10 mouse cellular contexts compared by ENCODE assay signal in genomic region chr13:113409941-113410340, GRCm38 (mm10).
A peak's percentile ranks its signal among the peaks of the same experiment; 100 is the strongest.
DNase-seq lines count a peak whose midpoint lies in the region; ATAC-seq lines count a peak whose summit lies in the region.
"Had no signal": no experiment of that assay in that cellular context is flagged by ENCODE, and none has a peak within 500 bp of the region (broad histone marks: within the 10 kb centered on the region; RNA-seq: fewer than 3 reads in every experiment).

No protein-coding gene starts in this region.

- no peak for ATAC-seq in midbrain, embryonic 15.5 days (replicated peaks)
- peak; percentile 91 for ATAC-seq in forebrain, embryonic 15.5 days (replicated peaks)
- ATAC-seq in midbrain, embryonic 16.5 days, result peak; percentile 51; the same call in 1 of the 2 replicates
- no peak for ATAC-seq in inflammation-experienced regulatory T-cells, adult 6 months
- ATAC-seq: Patski had no signal

- H3K27me3 ChIP-seq in midbrain, embryonic 10.5 days (ENCODE audit: low read depth, poor library complexity, severe bottlenecking), result no peaks in the 10 kb centered on the region
- H3K27me3 ChIP-seq in midbrain, embryonic 15.5 days (replicated peaks), result no peaks in the 10 kb centered on the region
- H3K27me3 ChIP-seq in forebrain, embryonic 15.5 days, result no peaks in the 10 kb centered on the region
- H3K27me3 ChIP-seq in midbrain, embryonic 16.5 days (ENCODE audit: control insufficient read depth, insufficient read depth, low read depth, low read length), result no peaks in the 10 kb centered on the region
- H3K27me3 ChIP-seq: heart, embryonic 15.5 days; Patski had no signal

- H3K9me3 ChIP-seq in midbrain, embryonic 10.5 days (replicated peaks), result no peaks in the 10 kb centered on the region
- no peaks in the 10 kb centered on the region for H3K9me3 ChIP-seq in midbrain, embryonic 15.5 days
- H3K9me3 ChIP-seq in forebrain, embryonic 15.5 days, result no peaks in the 10 kb centered on the region
- H3K9me3 ChIP-seq in midbrain, embryonic 16.5 days (replicated peaks; ENCODE audit: control insufficient read depth, low read length, poor library complexity, severe bottlenecking), result no peaks in the 10 kb centered on the region
- H3K9me3 ChIP-seq: heart, embryonic 15.5 days had no signal

- H3K9ac ChIP-seq in midbrain, embryonic 15.5 days, result no peak overlapping the region
- H3K9ac ChIP-seq in forebrain, embryonic 15.5 days (replicated peaks), result no peak overlapping the region
- H3K9ac ChIP-seq in midbrain, embryonic 16.5 days (ENCODE audit: low read depth, low read length), result no peak overlapping the region
- H3K9ac ChIP-seq: heart, embryonic 15.5 days had no signal

- 47% methylated on average over 12 of the region's 12 CpGs for WGBS in midbrain, embryonic 10.5 days
- 50% methylated on average over 12 of the region's 12 CpGs for WGBS in midbrain, embryonic 15.5 days
- WGBS in forebrain, embryonic 15.5 days, result 53% methylated on average over 12 of the region's 12 CpGs
- 40% methylated on average over 12 of the region's 12 CpGs for WGBS in midbrain, embryonic 16.5 days

- no peak overlapping the region for H3K4me3 ChIP-seq in midbrain, embryonic 10.5 days
- H3K4me3 ChIP-seq in midbrain, embryonic 15.5 days, result no peak overlapping the region
- no peak overlapping the region for H3K4me3 ChIP-seq in forebrain, embryonic 15.5 days
- no peak overlapping the region for H3K4me3 ChIP-seq in midbrain, embryonic 16.5 days (ENCODE audit: low read depth, low read length)
- H3K4me3 ChIP-seq: heart, embryonic 15.5 days had no signal

- H3K4me1 ChIP-seq in midbrain, embryonic 10.5 days, result peaks cover 8% of the 10 kb centered on the region
- H3K4me1 ChIP-seq in midbrain, embryonic 15.5 days, result no peaks in the 10 kb centered on the region
- 0 out of 2 replicates have a peak, but pooled peaks cover 4% of the 10 kb centered on the region for H3K4me1 ChIP-seq in forebrain, embryonic 15.5 days
- H3K4me1 ChIP-seq in midbrain, embryonic 16.5 days (ENCODE audit: control insufficient read depth, insufficient read depth, low read length), result peaks cover 2% of the 10 kb centered on the region; the same call in 1 of the 2 replicates
- H3K4me1 ChIP-seq: heart, embryonic 15.5 days had no signal

- no peak overlapping the region for H3K27ac ChIP-seq in midbrain, embryonic 10.5 days (replicated peaks)
- no peak overlapping the region for H3K27ac ChIP-seq in midbrain, embryonic 15.5 days
- H3K27ac ChIP-seq in forebrain, embryonic 15.5 days (replicated peaks), result peak overlapping the region; percentile 64
- H3K27ac ChIP-seq in midbrain, embryonic 16.5 days (ENCODE audit: low read length), result no peak overlapping the region
- H3K27ac ChIP-seq: heart, embryonic 15.5 days had no signal

- H3K36me3 ChIP-seq in midbrain, embryonic 10.5 days, result no peaks in the 10 kb centered on the region
- no peaks in the 10 kb centered on the region for H3K36me3 ChIP-seq in midbrain, embryonic 15.5 days (replicated peaks)
- H3K36me3 ChIP-seq in forebrain, embryonic 15.5 days, result no peaks in the 10 kb centered on the region
- H3K36me3 ChIP-seq in midbrain, embryonic 16.5 days (ENCODE audit: control insufficient read depth, insufficient read depth, low read length), result no peaks in the 10 kb centered on the region
- H3K36me3 ChIP-seq: heart, embryonic 15.5 days had no signal

- peak; percentile 59 for DNase-seq in midbrain, embryonic 10.5 days (ENCODE audit: low spot score)
- DNase-seq in layer of hippocampus, adult 8-10 months (ENCODE audit: low spot score in 2 of 2), result peak; percentile 58 to 64
- no peak for DNase-seq in T-cell, adult 2 months (ENCODE audit: low spot score)
- no peak for DNase-seq in heart, adult 8-10 months (ENCODE audit: low spot score)

- no peak overlapping the region for H3K4me2 ChIP-seq in midbrain, embryonic 15.5 days
- H3K4me2 ChIP-seq in forebrain, embryonic 15.5 days (replicated peaks), result no peak overlapping the region
- H3K4me2 ChIP-seq in midbrain, embryonic 16.5 days (ENCODE audit: low read length), result no peak overlapping the region
- H3K4me2 ChIP-seq: heart, embryonic 15.5 days had no signal

Comparison
In these comparisons a context has a peak if more than half of its experiments do, and no peak if none do; other contexts are left out.
1. ATAC-seq: peak in forebrain, embryonic 15.5 days (single experiment) and midbrain, embryonic 16.5 days (single experiment); none in midbrain, embryonic 15.5 days (single experiment) and inflammation-experienced regulatory T-cells, adult 6 months (single experiment).
2. DNase-seq: peak in midbrain, embryonic 10.5 days (single experiment) and layer of hippocampus, adult 8-10 months (2 of 2); none in T-cell, adult 2 months (single experiment) and heart, adult 8-10 months (single experiment).